Mouse (Mus musculus): ENCODE measurements at regions not wholly inside any gene's neighbourhood (a gene's known extent, or its start where the extent isn't known, plus 50 kb on each side); places are given as distances from the start of the nearest gene placed in this dataset.

DNA sequence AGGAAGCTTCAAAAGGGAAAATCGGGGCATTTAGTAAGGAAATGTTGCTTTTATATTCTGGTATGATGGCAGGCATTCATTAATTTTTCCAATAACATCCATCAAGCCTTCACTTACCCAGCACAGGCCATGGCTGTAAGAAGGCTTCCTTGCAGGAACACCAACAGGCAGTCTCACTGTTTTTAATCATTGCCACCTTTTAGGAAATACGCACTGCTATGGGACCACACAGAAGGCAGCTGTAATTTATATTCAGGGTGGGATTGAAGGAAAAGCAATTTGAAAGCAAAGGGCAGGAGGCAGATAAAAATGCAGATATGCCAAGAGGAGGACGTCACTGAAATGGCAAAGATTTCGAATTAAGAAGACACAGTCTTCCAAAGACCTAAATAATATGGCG is 937.8 kb downstream of the Adgrl2 start:
- Histone ChIP-seq H3K9me3 (replicated peaks; ENCODE audit: control insufficient read depth, insufficient read depth, low read length, poor library complexity, severe bottlenecking) (no peaks in the 10 kb centered on the region), H3K36me3 (ENCODE audit: control insufficient read depth, insufficient read depth, low read length, poor library complexity, severe bottlenecking) (no peaks in the 10 kb centered on the region), H3K27ac (ENCODE audit: insufficient read depth, low read length) (no peak overlapping the region), H3K27me3 (ENCODE audit: control insufficient read depth, insufficient read depth, low read length, poor library complexity, severe bottlenecking) (no peaks in the 10 kb centered on the region), H3K4me1 (ENCODE audit: control insufficient read depth, insufficient read depth, low read length) (no peaks in the 10 kb centered on the region), H3K9ac (ENCODE audit: low read depth, poor library complexity, severe bottlenecking) (no peak overlapping the region), H3K4me3 (ENCODE audit: low read depth, low read length) (no peak overlapping the region)
- TF ChIP-seq EP300 (IDR thresholded peaks at IDR 0.05; ENCODE audit: insufficient read depth, low read depth, low read length) (no peak), CTCF (IDR thresholded peaks at IDR 0.05; ENCODE audit: low read depth, low read length) (no peak), POLR2A (IDR thresholded peaks at IDR 0.05; ENCODE audit: insufficient read depth, low read length) (no peak)

DNA sequence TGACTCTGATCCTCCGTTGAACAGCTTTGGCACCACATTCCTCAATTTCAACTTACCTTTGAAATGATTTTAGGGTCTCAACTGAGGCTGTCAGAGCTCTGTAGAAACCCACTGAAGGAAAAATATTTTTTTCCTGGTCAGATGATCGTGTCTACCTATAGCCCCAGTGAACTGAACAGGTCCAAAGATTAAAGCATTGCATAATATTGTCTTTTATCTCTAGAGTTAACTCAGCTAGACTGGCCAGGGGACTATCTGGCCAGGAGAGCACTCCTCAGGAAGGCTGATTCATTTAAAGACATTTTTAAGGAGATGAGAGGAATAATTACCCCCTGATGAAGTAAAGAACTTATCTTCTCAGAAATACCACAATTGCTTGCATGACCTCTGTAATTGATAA is 942.1 kb downstream of the Adgrl2 start:
- Histone ChIP-seq H3K27me3 (ENCODE audit: control insufficient read depth, insufficient read depth, low read length, poor library complexity, severe bottlenecking) (no peaks in the 10 kb centered on the region), H3K4me1 (ENCODE audit: control insufficient read depth, insufficient read depth, low read length) (no peaks in the 10 kb centered on the region), H3K4me3 (ENCODE audit: low read depth, low read length) (no peak overlapping the region), H3K27ac (ENCODE audit: insufficient read depth, low read length) (no peak overlapping the region), H3K9ac (ENCODE audit: low read depth, poor library complexity, severe bottlenecking) (no peak overlapping the region), H3K36me3 (ENCODE audit: control insufficient read depth, insufficient read depth, low read length, poor library complexity, severe bottlenecking) (no peaks in the 10 kb centered on the region), H3K9me3 (replicated peaks; ENCODE audit: control insufficient read depth, insufficient read depth, low read length, poor library complexity, severe bottlenecking) (no peaks in the 10 kb centered on the region)
- TF ChIP-seq CTCF (IDR thresholded peaks at IDR 0.05; ENCODE audit: low read depth, low read length) (no peak), EP300 (IDR thresholded peaks at IDR 0.05; ENCODE audit: insufficient read depth, low read depth, low read length) (no peak), POLR2A (IDR thresholded peaks at IDR 0.05; ENCODE audit: insufficient read depth, low read length) (no peak)

DNA sequence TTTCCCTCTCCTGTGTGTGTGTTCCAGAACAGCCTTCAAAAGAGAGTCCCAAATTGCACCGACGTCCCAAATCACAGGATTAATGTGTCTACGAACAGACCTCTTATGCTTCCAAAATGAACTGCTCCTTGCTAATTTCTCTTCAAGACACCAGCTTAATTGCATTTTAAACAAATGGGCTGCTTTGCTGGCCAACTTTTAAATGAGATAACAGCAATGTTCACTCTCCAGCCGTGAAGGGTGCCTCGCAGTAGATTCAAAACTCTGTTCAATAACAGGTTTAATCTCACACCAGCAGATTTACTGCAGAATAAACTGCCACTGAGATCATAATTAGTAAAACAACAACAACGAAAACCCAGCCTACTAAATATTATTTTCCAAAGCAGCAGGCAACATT is 957.8 kb downstream of the Adgrl2 start:
- no peak overlapping the region for H3K27ac ChIP-seq (ENCODE audit: insufficient read depth, low read length)

DNA sequence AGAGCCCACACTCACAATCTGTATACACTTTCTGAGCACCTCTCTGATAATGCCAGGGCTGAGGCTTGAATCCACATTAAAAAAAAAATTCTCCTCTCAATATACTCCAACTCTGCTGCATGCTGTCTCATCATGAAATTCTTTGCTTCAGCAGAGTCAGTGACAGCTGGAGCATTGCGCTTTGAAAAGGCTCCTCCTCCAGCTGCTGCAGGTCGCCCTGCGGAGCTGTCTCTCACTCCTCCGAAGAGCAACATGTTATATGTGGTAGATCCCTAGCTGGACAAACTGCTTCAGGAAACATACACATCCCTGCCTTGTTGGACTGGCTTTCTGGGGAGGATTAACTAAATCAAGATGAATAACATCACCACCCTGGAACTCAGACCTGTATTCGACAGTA is 984.5 kb downstream of the Adgrl2 start:
- Histone ChIP-seq H3K9me3 (replicated peaks; ENCODE audit: control insufficient read depth, insufficient read depth, low read length, poor library complexity, severe bottlenecking) (no peaks in the 10 kb centered on the region), H3K27me3 (ENCODE audit: control insufficient read depth, insufficient read depth, low read length, poor library complexity, severe bottlenecking) (no peaks in the 10 kb centered on the region), H3K4me1 (ENCODE audit: control insufficient read depth, insufficient read depth, low read length) (no peaks in the 10 kb centered on the region), H3K27ac (ENCODE audit: insufficient read depth, low read length) (no peak overlapping the region), H3K9ac (ENCODE audit: low read depth, poor library complexity, severe bottlenecking) (no peak overlapping the region), H3K4me3 (ENCODE audit: low read depth, low read length) (no peak overlapping the region), H3K36me3 (ENCODE audit: control insufficient read depth, insufficient read depth, low read length, poor library complexity, severe bottlenecking) (no peaks in the 10 kb centered on the region)
- TF ChIP-seq POLR2A (IDR thresholded peaks at IDR 0.05; ENCODE audit: insufficient read depth, low read length) (no peak), EP300 (IDR thresholded peaks at IDR 0.05; ENCODE audit: insufficient read depth, low read depth, low read length) (no peak), CTCF (IDR thresholded peaks at IDR 0.05; ENCODE audit: low read depth, low read length) (no peak)

More for the DNA sequence above, 957.8 kb downstream of the Adgrl2 start:
- Histone ChIP-seq H3K4me3 (ENCODE audit: low read depth, low read length) (no peak overlapping the region), H3K27me3 (ENCODE audit: control insufficient read depth, insufficient read depth, low read length, poor library complexity, severe bottlenecking) (no peaks in the 10 kb centered on the region), H3K36me3 (ENCODE audit: control insufficient read depth, insufficient read depth, low read length, poor library complexity, severe bottlenecking) (no peaks in the 10 kb centered on the region), H3K9me3 (replicated peaks; ENCODE audit: control insufficient read depth, insufficient read depth, low read length, poor library complexity, severe bottlenecking) (no peaks in the 10 kb centered on the region), H3K9ac (ENCODE audit: low read depth, poor library complexity, severe bottlenecking) (no peak overlapping the region), H3K4me1 (ENCODE audit: control insufficient read depth, insufficient read depth, low read length) (no peaks in the 10 kb centered on the region)
- no peak for TF ChIP-seq EP300 (IDR thresholded peaks at IDR 0.05; ENCODE audit: insufficient read depth, low read depth, low read length)
- TF ChIP-seq CTCF (IDR thresholded peaks at IDR 0.05; ENCODE audit: low read depth, low read length): no peak
- TF ChIP-seq POLR2A (IDR thresholded peaks at IDR 0.05; ENCODE audit: insufficient read depth, low read length): no peak

DNA sequence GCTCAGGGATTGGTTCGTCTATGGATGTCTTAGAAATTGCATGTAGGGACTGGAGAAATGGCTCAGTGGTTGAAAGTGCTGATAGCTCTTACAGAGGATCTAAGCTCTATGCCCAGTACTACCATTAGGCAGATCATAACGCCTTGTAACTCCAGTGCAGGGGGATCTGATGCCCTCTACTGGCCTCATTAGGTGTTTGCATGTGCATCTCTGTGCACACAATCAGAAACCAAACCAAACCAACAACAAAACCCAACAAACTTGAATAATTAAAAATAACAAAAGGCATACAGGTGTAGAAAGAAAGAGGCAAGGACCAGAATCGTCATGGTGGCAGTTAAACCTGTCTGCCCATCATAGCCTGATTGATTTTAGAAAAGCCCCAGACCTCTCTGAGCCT is 986.3 kb downstream of the Adgrl2 start:
- Histone ChIP-seq H3K27ac (ENCODE audit: insufficient read depth, low read length) (no peak overlapping the region), H3K27me3 (ENCODE audit: control insufficient read depth, insufficient read depth, low read length, poor library complexity, severe bottlenecking) (no peaks in the 10 kb centered on the region), H3K9me3 (replicated peaks; ENCODE audit: control insufficient read depth, insufficient read depth, low read length, poor library complexity, severe bottlenecking) (no peaks in the 10 kb centered on the region), H3K36me3 (ENCODE audit: control insufficient read depth, insufficient read depth, low read length, poor library complexity, severe bottlenecking) (no peaks in the 10 kb centered on the region), H3K4me3 (ENCODE audit: low read depth, low read length) (no peak overlapping the region), H3K9ac (ENCODE audit: low read depth, poor library complexity, severe bottlenecking) (no peak overlapping the region), H3K4me1 (ENCODE audit: control insufficient read depth, insufficient read depth, low read length) (no peaks in the 10 kb centered on the region)
- TF ChIP-seq POLR2A (IDR thresholded peaks at IDR 0.05; ENCODE audit: insufficient read depth, low read length) (no peak), EP300 (IDR thresholded peaks at IDR 0.05; ENCODE audit: insufficient read depth, low read depth, low read length) (no peak), CTCF (IDR thresholded peaks at IDR 0.05; ENCODE audit: low read depth, low read length) (no peak)

DNA sequence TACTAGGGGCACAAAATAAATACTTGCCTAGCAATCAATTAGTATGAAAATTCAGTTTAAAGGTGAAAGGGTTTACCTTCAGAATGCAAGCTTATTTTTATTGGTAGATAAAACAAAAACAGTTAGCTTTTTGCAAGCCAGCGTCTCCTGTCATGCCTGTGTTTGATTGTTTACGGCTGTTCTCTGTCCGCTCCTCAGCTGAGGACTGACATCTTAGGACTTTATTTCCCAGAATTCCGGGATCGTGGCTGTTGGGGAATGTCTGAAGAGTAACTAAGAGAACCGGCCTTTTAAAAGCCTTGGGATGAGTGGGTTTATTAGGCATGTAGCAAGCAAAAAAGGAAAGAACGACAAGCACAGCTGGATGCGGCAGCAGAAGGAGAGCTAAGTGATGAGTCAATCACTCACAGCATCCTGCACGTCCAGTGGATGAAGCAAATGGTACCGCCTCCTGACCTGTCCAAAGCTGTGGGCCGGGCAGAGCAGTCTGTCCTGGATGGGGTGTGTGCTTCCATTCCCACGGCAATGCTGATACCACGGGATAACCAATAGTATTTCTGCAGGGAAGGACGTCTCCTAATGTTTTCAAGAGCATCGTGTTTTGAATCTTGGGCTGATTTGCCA is 990.9 kb downstream of the Adgrl2 start:
- H3K27ac ChIP-seq (ENCODE audit: insufficient read depth, low read length): no peak overlapping the region

More for the DNA sequence above, 990.9 kb downstream of the Adgrl2 start:
- Histone ChIP-seq H3K4me3 (ENCODE audit: low read depth, low read length) (no peak overlapping the region), H3K27me3 (ENCODE audit: control insufficient read depth, insufficient read depth, low read length, poor library complexity, severe bottlenecking) (no peaks in the 10 kb centered on the region), H3K9me3 (replicated peaks; ENCODE audit: control insufficient read depth, insufficient read depth, low read length, poor library complexity, severe bottlenecking) (no peaks in the 10 kb centered on the region), H3K9ac (ENCODE audit: low read depth, poor library complexity, severe bottlenecking) (no peak overlapping the region), H3K36me3 (ENCODE audit: control insufficient read depth, insufficient read depth, low read length, poor library complexity, severe bottlenecking) (no peaks in the 10 kb centered on the region), H3K4me1 (ENCODE audit: control insufficient read depth, insufficient read depth, low read length) (no peaks in the 10 kb centered on the region)
- TF ChIP-seq CTCF (IDR thresholded peaks at IDR 0.05; ENCODE audit: low read depth, low read length): no peak
- TF ChIP-seq POLR2A (IDR thresholded peaks at IDR 0.05; ENCODE audit: insufficient read depth, low read length): no peak
- TF ChIP-seq EP300 (IDR thresholded peaks at IDR 0.05; ENCODE audit: insufficient read depth, low read depth, low read length): no peak

Data from ES-Bruce4 (cell line).